Comparison of ENCODE assay signal across 6 mouse cellular contexts in genomic region chr19:9619644-9620043, GRCm38 (mm10).
A peak's percentile ranks its signal among the peaks of the same experiment; 100 is the strongest.
DNase-seq lines count a peak whose midpoint lies in the region; ATAC-seq and TF ChIP-seq lines count a peak whose summit lies in the region.
"Not testable (repeated sequence)": the region's sequence is repeated elsewhere in the genome, so short reads cannot be mapped to it uniquely, and the experiment has no call there.

No protein-coding gene starts in this region.

- TF ChIP-seq POLR2A in heart, adult 2 months (IDR thresholded peaks at IDR 0.05; ENCODE audit: insufficient read depth, low read depth, low read length) = not testable (repeated sequence)

- WGBS in heart, adult 2 months = 67% methylated on average over 1 of the region's 1 CpGs
- WGBS in heart, embryonic 16.5 days = 33% methylated on average over 1 of the region's 1 CpGs
- WGBS in heart, postnatal 0 days = 40% methylated on average over 1 of the region's 1 CpGs

- peak; percentile 37; the same call in 1 of the 2 replicates for ATAC-seq in heart, embryonic 16.5 days (replicated peaks; ENCODE audit: extremely low read depth, insufficient read depth, low FRiP score)
- ATAC-seq in heart, postnatal 0 days (ENCODE audit: insufficient read depth, low read depth) = peak; percentile 73; the same call in 1 of the 2 replicates

- TF ChIP-seq CTCF in heart, adult 2 months (IDR thresholded peaks at IDR 0.05); heart, postnatal 0 days (IDR thresholded peaks at IDR 0.05; ENCODE audit: low read depth): not testable (repeated sequence)

- not testable (repeated sequence) for H3K36me3 ChIP-seq in heart, adult 2 months (ENCODE audit: control insufficient read depth, insufficient read depth, low read length); heart, embryonic 16.5 days (ENCODE audit: control insufficient read depth, insufficient read depth); heart, postnatal 0 days (replicated peaks; ENCODE audit: control insufficient read depth, insufficient read depth, low read length)

- not testable (repeated sequence) for H3K27me3 ChIP-seq in heart, adult 2 months (ENCODE audit: control insufficient read depth, insufficient read depth, low read length); heart, embryonic 16.5 days (ENCODE audit: control insufficient read depth, insufficient read depth, low read length); heart, postnatal 0 days (ENCODE audit: control insufficient read depth, insufficient read depth, low read length)

- H3K9ac ChIP-seq in heart, adult 2 months (ENCODE audit: low read depth, low read length); heart, embryonic 16.5 days (ENCODE audit: low read length); heart, postnatal 0 days (replicated peaks; ENCODE audit: low read depth, low read length): not testable (repeated sequence)

- TF ChIP-seq EP300 in heart, adult 2 months (IDR thresholded peaks at IDR 0.05; ENCODE audit: insufficient read depth, low read depth, low read length); heart, postnatal 0 days (IDR thresholded peaks at IDR 0.05; ENCODE audit: low read depth): not testable (repeated sequence)

- H3K4me1 ChIP-seq in heart, adult 2 months (ENCODE audit: control insufficient read depth, insufficient read depth, low read length); heart, embryonic 16.5 days (ENCODE audit: control insufficient read depth, insufficient read depth, low read length); heart, postnatal 0 days (ENCODE audit: control insufficient read depth, insufficient read depth): not testable (repeated sequence)

- H3K9me3 ChIP-seq in heart, embryonic 16.5 days (replicated peaks; ENCODE audit: control insufficient read depth, low read length); heart, postnatal 0 days (replicated peaks; ENCODE audit: control insufficient read depth, low read length): not testable (repeated sequence)

- H3K4me2 ChIP-seq in heart, embryonic 16.5 days (ENCODE audit: low read depth, low read length); heart, postnatal 0 days (ENCODE audit: low read depth, low read length): not testable (repeated sequence)

- intact Hi-C loops in heart, adult 2 months (cut with DNase I) = not testable (repeated sequence)

- DNase-seq in heart, adult 11 months = peak; percentile 76
- DNase-seq in heart, adult 2 months; heart, postnatal 0 days (ENCODE audit: low spot score): not testable (repeated sequence)
- DNase-seq in heart, adult 8-10 months (ENCODE audit: low spot score) = peak; percentile 9
- peak; percentile 19 to 21 for DNase-seq in heart, adult 9 months (ENCODE audit: low spot score in 2 of 2)

- not testable (repeated sequence) for H3K4me3 ChIP-seq in heart, adult 2 months; heart, embryonic 16.5 days (ENCODE audit: low read length); heart, postnatal 0 days (ENCODE audit: low read depth, low read length)

- H3K27ac ChIP-seq in heart, adult 2 months = peak overlapping the region; percentile 57; the same call in 1 of the 2 replicates
- H3K27ac ChIP-seq in heart, embryonic 16.5 days (ENCODE audit: low read length) = not testable (repeated sequence)
- H3K27ac ChIP-seq in heart, postnatal 0 days (ENCODE audit: low read depth) = peak overlapping the region; percentile 43; the same call in 1 of the 2 replicates

- not testable (repeated sequence) for H3K79me2 ChIP-seq in heart, adult 2 months (replicated peaks; ENCODE audit: control insufficient read depth, insufficient read depth, low read length)
